Mouse (Mus musculus): ENCODE measurements around the gene Bcl2l11. TPM values are rescaled to one million over a fixed set of nuclear protein-coding genes. Genes with fewer than 3 reads are reported as not detected.

Bcl2l11 gene
- total RNA-seq, 2 experiments from 2014 or later = 9.3 to 10.5 TPM

DNA sequence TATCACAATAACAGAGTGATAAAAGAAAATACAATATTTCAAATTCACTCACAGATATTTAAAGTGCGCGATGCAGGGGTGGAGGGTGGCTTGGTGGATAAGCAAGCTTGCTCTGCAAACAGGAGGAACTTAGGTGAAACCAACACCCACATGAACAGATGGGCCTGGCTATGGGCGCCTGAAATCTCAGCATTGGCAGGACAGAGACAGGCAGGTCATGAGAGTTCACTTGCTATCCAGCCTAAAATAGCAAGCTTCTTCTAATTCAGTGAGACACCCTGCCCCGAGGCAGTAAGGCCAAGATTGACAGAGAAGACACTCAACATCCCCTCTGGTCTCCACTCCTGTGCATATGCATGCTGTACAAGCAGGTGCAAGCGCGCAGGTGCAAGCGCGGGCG, 23.8 kb upstream of the Bcl2l11 start:
- intact Hi-C loops (cut with DNase I) = no loop called here
- no peak for DNase-seq (ENCODE audit: low spot score in 2 of 2)

DNA sequence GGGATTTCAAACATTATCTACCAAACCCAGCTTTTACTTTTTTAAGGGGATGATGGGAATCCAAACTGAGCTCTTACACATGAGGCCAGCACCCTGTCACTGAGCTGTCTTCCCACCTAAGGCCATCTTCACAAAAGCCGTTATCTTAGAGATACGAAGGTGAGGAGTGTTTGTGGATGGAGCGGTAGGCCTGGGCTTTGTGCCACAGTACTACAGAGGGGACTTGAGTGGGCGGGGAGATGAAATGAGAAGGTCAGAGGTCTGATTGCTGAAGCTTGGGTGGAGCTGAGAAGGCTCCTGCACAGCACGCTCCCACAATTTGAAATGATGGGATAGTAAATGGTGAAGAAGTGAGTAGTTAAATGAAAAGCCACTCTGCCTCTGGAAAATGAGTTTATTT, 21.0 kb upstream of the Bcl2l11 start:
- intact Hi-C loops (cut with DNase I) = no loop called here
- DNase-seq (ENCODE audit: low spot score in 2 of 2) = no peak

DNA sequence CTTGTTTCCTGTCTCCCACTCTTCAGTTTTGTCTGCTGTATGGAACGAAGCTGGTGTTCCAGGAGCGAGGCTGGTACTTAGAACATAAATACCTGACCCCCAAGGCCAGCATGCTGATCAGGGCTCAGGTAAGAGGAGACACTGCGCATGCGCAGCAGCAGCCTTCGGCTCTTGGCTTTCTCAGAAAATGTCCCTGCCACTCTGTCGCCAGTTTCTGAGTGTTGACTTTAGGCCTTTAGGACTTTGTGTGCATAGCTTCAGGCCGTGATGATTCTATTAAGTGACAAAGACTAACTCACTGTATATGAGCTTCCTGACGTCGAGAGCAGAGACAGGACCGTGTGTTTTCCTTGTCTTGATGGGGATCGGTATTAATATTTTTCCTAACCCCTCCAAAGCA, 20.2 kb upstream of the Bcl2l11 start:
- no peak for DNase-seq (ENCODE audit: low spot score in 2 of 2)

DNA sequence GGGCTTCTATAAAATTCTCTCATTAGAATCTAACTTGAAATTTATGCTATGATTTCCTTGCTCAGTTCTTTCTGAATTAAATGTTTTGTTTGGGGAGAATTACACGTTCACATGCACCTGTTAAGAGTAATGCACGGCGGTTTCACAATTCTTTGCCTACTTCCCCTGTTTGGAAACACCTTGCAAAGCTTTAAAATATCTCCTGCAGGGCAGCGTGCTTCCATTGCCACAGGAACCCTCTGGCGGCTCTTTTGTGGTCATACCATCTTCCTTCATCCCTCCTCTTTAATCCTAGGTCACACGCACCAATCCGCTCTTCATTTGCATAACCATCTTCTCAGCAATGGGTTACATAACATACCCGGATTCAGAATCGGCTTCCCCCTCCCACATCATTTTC, 14.3 kb upstream of the Bcl2l11 start:
- intact Hi-C loops (cut with DNase I) = no loop called here
- no peak for DNase-seq (ENCODE audit: low spot score in 2 of 2)

More for the DNA sequence above, 20.2 kb upstream of the Bcl2l11 start:
- intact Hi-C loops (cut with DNase I) = no loop called here

DNA sequence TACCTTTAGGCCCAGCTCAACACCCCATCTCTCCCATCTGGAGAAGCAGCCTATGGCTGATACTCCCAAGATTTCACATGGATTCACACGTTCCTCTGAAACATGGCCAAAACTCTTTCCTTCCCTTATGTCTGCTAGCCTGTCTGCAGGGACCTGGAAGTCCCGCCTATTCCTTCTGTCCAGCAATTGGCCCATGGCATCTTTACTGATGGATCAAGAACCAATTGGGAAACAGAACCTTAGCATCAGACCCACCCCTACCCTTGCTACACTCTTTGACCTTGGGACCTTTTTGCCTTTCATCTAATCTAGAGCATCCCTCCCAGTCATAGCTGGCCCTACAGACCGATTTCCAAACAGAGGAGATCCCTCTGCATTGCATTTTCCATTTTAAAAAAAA, 11.2 kb upstream of the Bcl2l11 start:
- no peak for DNase-seq (ENCODE audit: low spot score in 2 of 2)
- intact Hi-C loops (cut with DNase I) = no loop called here

DNA sequence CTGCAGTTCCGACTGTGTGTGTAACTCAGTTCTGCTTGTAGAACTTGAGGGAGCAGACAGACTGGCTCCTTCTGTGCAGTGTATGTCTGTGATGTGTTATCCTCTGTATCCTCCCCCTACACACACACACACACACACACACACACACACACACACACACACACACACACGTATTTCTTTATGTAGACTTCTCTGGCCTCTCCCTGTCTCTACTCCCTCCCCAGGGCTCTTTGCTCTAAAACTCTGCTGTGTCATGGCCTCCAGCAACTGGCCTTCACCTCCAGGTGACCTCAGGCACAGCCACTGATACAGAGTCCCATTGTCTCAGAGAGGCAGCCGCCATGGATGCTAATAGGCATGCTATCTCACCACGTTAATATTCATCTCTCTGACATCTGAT, 10.3 kb upstream of the Bcl2l11 start:
- DNase-seq (ENCODE audit: low spot score in 2 of 2) = no peak
- intact Hi-C loops (cut with DNase I) = no loop called here

DNA sequence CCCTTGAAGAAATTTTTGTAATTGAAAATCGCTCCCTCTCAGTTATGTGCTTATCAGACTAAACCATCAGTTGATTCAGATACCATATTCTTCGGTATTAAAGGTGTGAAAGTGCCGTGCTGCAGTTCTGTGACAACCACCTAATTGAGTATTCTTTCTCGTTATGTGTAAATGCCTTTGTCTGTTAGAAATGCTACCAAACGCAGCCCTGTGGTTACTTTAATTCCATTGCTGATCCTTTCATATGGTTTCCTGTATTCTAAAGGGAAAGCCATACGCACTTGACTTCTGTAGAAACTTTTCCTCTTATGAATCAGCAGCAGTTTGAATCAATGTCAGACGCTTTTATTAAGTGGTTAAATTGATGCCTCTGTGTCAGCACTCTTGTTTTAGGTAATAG, 8.2 kb upstream of the Bcl2l11 start:
- intact Hi-C loops (cut with DNase I) = no loop called here
- no peak for DNase-seq (ENCODE audit: low spot score in 2 of 2)

DNA sequence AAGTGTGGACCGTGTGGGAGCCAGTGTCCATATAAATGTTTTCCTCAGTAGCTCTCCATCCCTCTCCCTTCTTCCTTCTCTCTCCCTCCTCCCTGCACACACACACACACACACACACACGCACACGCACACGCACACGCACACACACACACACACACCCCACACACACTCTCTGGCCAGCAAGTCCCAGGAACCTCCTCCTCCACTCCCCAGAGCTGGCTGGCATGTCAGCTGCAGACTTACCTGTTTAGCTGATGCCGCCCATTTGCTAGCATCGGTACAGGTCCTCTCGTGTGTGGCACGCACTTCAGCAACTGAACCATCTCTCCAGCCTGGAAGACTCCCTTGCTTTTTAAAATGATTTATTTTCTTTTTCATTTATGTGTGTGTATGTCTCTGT, 6.9 kb upstream of the Bcl2l11 start:
- intact Hi-C loops (cut with DNase I) = no loop called here
- no peak for DNase-seq (ENCODE audit: low spot score in 2 of 2)

DNA sequence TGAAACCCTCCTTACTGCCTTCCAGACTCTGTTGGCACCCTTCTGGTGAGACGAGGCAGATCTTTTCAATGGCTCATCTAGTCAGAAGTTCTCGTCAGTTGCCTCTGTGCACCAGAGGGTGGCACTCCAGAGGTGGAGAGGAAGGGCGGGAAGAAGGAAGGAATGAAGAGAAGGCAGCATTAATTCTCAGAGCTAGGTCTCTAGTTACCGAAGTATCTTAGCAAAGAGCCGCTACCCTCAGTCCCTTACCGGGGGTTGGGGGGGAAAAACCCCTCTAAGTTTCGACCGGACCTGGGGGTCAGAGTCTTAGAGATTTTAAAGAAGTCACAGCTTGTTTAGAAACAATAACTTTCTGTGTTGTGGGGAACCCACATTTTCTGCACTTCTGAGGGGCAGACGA, 3.3 kb upstream of the Bcl2l11 start:
- intact Hi-C loops (cut with DNase I) = loop anchor here (1.0 kb wide), 1 partner anchor 274 kb away; no protein-coding TSS in a partner anchor
- peak; percentile 65 to 70 for DNase-seq (ENCODE audit: low spot score in 2 of 2)

DNA sequence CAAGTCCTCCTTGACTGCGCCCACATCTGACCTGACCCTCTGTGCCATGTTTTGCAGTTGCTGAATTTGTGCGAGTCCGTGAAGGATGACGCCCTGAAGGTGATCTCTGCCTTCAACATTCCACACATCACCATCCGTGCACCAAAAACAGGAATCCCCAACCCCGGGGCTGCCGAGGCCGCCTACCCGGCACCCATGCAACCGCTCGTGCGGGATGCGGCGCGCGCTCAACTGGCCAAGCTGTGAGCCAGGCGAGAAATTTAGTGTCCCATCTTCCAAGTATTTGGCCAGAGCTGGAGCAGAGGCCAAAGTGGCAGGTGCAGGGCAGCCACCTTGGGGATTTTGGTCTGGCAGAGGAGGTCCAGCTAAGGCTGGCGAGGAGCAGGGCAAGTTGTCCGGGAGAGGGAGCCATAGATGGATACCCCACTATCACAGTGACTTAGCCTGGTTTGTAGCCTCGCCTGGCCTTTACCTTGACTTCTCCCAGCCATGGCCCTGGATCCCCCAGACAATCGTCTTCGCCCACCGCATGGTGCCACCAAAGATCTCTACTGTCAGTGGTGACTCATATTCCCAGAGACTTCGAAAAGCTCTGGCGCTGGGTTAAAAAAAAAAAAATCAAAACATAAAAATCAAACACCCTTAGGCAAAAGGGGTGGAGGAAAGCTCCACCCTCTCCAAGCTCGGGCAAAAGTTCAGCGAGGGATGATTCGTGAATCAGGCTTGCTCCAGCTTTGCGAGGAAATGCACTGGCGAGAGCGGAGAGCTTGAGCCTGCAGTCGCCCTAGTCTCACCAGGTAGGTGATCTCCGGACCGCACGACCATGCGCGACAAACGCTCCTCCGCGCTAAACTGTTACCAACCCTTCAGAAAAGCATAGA, 2.7 kb upstream of the Bcl2l11 start:
- intact Hi-C loops (cut with DNase I) = loop anchor here (1.0 kb wide), 1 partner anchor 273 kb away; no protein-coding TSS in a partner anchor
- DNase-seq (ENCODE audit: low spot score in 2 of 2) = no peak

DNA sequence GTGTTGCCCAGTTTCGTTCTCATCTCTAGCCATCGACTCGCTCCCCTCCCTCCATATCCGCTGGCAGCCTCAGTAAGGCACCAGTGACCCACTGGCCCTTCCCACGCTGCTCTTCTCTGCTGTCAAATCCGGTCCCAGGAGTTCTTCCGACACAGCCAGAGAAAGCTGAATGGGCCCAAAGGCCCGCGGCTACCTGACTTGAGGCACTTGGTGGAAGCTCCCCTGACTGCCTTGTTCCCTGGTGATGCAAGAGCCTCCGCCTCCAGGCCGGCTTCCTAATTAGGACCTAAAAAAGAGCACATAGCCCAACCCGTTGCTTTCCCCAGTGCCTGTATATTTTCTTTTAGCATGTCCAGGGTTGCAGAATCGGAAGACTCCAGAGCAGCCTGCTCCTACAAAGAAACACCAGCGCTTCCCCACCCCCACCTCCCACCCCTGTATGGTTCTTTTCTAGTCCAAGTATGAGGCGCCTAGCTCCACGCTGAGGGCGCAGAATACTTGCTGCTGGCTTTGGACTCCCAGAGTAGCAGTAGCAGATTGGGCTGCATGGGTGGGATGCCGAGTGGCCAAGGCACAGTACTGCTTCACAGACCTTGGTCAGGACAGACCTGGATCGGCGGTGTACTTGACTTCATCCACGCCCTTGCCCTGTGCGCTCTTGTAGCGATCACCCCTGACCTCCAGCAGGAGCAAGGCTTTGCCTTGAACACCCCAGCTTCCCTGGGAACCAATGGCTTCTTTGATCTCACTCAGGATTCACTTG, 1.7 kb upstream of the Bcl2l11 start:
- DNase-seq (ENCODE audit: low spot score in 2 of 2) = no peak
- intact Hi-C loops (cut with DNase I) = loop anchor here (2.0 kb wide), 1 partner anchor 235 kb away; no protein-coding TSS in a partner anchor

DNA sequence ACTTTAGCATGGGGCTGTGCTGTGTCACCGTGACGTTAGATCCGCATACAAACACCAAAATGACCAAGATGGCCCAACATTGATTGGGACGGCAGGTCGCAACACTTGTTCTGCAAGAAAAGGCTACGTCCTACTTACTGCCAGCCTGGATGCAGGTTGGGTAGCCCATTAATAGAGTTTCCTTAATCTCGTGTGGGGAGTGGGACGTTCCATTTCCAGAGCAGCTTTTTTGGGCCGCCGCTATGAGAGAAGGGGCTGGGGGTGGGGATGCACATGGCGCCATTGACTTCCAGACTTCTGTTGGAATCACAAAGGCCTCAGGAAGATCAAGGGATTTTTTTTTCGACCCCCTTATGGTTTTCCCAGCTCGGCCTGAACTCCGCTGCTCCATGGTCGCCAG, 1.1 kb upstream of the Bcl2l11 start:
- no peak for DNase-seq (ENCODE audit: low spot score in 2 of 2)
- intact Hi-C loops (cut with DNase I) = loop anchor here (2.0 to 5.0 kb wide), 2 partner anchors 236 to 448 kb away; no protein-coding TSS in a partner anchor

DNA sequence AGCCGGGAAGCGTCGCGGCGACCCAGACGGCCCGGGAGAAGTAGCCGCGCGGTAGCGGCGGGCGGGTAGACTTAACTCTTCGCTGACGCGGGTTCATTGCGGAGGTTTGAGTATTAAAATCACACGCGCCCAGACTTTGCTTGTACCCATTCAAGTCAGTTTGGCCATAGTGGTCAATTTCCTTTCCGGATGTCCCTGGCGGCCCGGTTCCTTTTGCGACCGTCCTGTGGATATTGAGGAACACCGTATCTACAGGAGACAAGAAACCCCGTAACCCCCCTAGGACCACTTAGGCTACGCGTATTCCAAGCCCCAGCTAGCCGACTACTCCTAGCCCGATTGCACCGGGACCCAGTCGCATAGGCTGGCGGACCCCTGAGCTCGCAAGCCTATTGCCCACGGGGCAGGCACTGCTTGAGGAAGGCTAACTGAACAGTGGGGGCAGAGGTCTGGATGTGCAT, 783 bp downstream of the Bcl2l11 start:
- DNase-seq (ENCODE audit: low spot score in 2 of 2) = no peak
- intact Hi-C loops (cut with DNase I) = loop anchor here (5.0 kb wide), 1 partner anchor 446 kb away; no protein-coding TSS in a partner anchor

DNA sequence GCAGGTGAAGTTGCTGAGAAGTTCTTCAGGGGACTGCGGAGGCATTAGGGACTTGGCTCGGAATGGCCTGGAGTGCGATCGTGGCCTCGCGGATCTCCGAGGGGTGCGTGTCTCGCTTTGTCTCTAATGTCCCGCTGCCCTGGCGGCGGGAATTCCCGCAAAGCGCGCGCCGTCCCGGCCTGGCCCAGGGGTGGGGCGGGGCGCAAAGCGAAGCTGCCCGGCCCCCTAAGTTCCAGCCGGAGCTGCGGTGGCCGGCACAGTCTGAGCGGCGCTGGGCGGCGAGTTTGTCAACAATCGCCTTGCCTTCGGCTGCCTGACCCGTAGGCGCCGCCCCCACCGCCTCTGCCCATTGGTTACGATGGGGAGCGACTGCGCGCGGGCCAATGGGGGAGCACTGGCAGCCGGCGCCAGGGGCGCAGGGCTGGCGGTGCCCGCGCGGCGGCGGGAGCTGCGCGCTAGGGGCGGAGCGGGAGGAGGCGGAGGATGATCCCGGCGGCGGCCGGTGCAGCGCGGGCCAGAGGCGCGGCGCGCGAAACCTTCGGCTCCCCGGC, 1.4 kb downstream of the Bcl2l11 start:
- peak; percentile 83 to 87 for DNase-seq (ENCODE audit: low spot score in 2 of 2)
- intact Hi-C loops (cut with DNase I) = loop anchor here (5.0 kb wide), 1 partner anchor 445 kb away; no protein-coding TSS in a partner anchor

DNA sequence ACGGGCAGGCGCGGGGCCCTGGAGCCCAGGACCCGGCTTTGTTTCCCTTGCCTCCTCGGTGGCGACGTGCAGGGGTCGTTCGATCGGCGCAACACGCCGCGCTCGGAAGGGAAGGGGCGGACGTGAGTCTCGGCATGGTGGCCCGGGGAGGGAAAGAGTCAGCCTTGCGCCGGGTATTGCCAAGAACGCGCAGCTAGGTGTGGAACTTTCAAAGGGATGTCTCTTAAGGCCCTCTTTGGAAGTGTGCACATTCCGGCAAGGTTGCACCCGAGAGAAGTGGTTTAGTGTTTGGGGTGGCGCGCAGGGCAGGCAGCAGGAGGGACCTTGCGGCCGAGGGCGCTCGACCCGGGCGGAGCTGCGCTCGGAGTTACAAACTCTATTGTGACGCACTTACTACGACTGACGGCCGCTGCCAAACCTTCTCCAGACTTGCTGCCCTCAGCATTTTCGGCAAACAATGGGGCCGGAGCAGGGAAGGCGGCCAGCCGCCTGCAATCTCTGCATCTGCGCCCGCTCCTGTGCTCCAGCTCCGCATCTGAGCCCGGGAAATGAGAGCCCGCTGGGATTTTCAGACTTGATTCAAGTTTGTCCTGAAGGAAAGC, 2.0 kb downstream of the Bcl2l11 start:
- intact Hi-C loops (cut with DNase I) = loop anchor here (5.0 kb wide), 1 partner anchor 445 kb away; no protein-coding TSS in a partner anchor
- peak; percentile 50 to 52 for DNase-seq (ENCODE audit: low spot score in 2 of 2)

DNA sequence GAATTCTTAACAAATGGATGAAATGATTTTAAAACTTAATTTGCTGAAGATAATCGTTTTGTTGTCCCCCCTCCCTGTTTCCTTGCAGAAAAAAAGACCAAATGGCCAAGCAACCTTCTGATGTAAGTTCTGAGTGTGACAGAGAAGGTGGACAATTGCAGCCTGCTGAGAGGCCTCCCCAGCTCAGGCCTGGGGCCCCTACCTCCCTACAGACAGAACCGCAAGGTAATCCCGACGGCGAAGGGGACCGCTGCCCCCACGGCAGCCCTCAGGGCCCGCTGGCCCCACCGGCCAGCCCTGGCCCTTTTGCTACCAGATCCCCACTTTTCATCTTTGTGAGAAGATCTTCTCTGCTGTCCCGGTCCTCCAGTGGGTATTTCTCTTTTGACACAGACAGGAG, 2.7 kb downstream of the Bcl2l11 start:
- no peak for DNase-seq (ENCODE audit: low spot score in 2 of 2)
- intact Hi-C loops (cut with DNase I) = loop anchor here (5.0 kb wide), 1 partner anchor 444 kb away; no protein-coding TSS in a partner anchor

DNA sequence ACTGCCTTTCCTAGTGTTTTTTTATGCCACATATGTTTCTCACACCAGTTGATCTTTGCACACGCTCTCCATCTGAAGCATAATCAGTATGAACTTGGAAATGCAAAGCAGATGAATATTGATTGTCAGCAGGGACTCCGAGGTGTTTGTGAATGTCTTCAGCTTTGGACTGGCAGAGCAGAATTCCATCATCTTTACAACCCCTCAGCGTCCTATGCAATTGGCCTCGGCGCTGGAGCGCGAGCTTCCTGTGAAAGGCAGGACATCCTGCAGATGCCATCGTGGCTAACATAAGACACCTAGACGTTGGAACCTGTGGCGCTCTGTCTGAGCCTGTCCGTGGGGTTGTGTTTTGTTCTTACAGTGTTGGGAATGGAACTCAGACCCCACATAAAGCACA, 5.7 kb downstream of the Bcl2l11 start:
- no peak for DNase-seq (ENCODE audit: low spot score in 2 of 2)
- intact Hi-C loops (cut with DNase I) = no loop called here

DNA sequence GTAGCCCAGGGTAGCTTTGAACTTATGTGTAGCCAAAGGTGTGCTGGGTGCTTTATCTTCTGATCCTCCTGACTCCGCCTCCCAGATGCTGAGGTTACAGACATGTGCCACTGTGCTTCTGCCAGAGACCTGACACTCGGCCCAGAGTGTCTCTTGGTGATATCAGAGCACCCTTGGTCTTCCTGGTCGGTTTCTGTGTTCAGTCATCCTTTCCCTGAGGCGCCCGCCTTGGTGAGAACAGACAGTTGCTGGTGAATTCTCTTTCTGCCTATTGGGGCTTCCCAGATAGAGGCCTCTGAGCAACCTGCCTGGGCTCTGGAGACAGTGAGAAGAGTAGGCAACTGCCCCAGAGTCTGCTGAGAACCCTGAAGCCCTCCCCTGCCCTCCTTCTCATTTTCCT, 6.8 kb downstream of the Bcl2l11 start:
- no peak for DNase-seq (ENCODE audit: low spot score in 2 of 2)
- intact Hi-C loops (cut with DNase I) = no loop called here

DNA sequence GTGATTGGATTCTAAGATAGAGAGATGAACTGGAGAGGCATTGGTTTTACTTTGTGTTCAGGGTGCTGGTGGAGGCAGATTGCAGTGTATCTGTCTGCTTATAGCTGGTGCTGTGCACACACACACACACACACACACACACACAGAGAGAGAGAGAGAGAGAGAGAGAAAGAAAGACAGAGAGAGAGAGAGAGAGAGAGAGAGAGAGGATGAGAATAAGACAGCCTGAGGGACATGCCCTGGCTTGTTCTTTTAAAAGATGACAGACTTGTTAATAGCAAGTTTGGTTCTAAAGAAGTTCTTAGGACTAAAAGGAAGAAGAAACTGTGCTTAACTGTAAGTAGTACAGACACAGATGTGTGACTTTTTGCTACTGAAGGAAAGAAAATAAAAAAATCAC, 8.0 kb downstream of the Bcl2l11 start:
- intact Hi-C loops (cut with DNase I) = no loop called here
- no peak for DNase-seq (ENCODE audit: low spot score in 2 of 2)
